Mouse (Mus musculus): ENCODE results near the gene Lsg1. TPM values are rescaled to one million over a fixed set of nuclear protein-coding genes. Genes with fewer than 3 reads are reported as not detected.

Lsg1 gene
- polyA plus RNA-seq, 1 experiment from 2014 or later, result 44.1 TPM

GRCm38 (mm10) chr16:30572239-30572638 lies 15.2 kb downstream of the Lsg1 start:
- Histone ChIP-seq H3K4me2 (no peak overlapping the region), H3K9me3 (replicated peaks) (no peaks in the 10 kb centered on the region), H3K27me3 (replicated peaks) (no peaks in the 10 kb centered on the region), H3K4me3 (replicated peaks) (no peak overlapping the region), H3K27ac (replicated peaks) (no peak overlapping the region), H3K4me1 (no peaks in the 10 kb centered on the region), H3K36me3 (peaks cover 88% of the 10 kb centered on the region), H3K9ac (replicated peaks) (no peak overlapping the region)
- 65% methylated on average over 4 of the region's 4 CpGs for WGBS
- no peak for ATAC-seq (ENCODE audit: low FRiP score)

- Histone ChIP-seq H3K36me3 (peaks cover 88% of the 10 kb centered on the region), H3K4me1 (no peaks in the 10 kb centered on the region), H3K9me3 (replicated peaks) (no peaks in the 10 kb centered on the region), H3K27ac (replicated peaks) (no peak overlapping the region), H3K4me3 (replicated peaks) (no peak overlapping the region), H3K9ac (replicated peaks) (no peak overlapping the region), H3K4me2 (no peak overlapping the region), H3K27me3 (replicated peaks) (no peaks in the 10 kb centered on the region)
- no peak for ATAC-seq (ENCODE audit: low FRiP score)
- 97% methylated on average over 5 of the region's 5 CpGs for WGBS
Observed at GRCm38 (mm10) chr16:30571378-30571777, 16.0 kb downstream of the Lsg1 start.

DNA sequence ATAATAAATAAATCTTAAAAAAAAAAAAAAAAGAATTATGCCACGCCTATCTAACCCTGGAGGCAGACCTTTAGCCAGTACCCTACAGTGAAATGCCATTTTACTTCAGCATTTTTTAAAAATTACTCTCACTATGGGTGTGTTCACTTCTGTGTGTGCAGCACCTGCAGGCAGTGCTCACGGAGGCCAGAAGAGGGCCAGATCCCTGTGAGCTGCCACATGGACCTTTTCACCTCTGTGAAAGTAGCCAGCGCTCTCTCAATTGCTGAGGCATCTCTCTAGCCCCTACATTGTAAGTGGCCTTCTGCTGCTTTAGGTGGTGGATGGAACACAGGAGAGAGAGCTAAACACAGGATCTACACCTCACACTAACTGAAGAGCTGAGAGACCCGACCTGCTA lies 17.2 kb downstream of the Lsg1 start:
- no peak overlapping the region for H3K27ac ChIP-seq (replicated peaks)
- no peak for ATAC-seq (ENCODE audit: low FRiP score)
- H3K9me3 ChIP-seq (replicated peaks), result no peaks in the 10 kb centered on the region
- H3K36me3 ChIP-seq, result peaks cover 82% of the 10 kb centered on the region
- H3K27me3 ChIP-seq (replicated peaks), result no peaks in the 10 kb centered on the region
- no peak overlapping the region for H3K4me2 ChIP-seq
- H3K4me3 ChIP-seq (replicated peaks), result no peak overlapping the region
- H3K4me1 ChIP-seq, result no peaks in the 10 kb centered on the region
- H3K9ac ChIP-seq (replicated peaks), result no peak overlapping the region
- 97% methylated on average over 4 of the region's 4 CpGs for WGBS

DNA sequence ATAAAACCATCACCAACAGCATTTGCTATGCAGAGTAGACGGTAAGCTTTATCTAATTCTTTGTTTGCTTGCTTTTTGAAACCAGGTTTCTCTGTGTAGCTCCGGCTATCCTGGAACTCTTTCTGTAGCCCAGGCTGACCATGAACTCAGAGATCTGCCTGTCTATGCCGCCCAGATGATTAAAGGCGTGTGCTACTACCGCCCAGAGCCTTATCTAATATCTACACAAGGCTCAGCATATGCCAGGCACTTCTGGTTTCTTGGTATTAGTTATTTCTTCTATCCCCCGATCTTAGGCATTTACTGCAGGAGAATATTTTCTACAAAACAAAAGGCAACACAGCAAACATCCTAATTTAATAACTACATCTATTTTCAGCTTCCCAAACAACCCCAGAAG lies 21.8 kb downstream of the Lsg1 start:
- 89% methylated on average over 6 of the region's 6 CpGs for WGBS
- no peak overlapping the region for H3K27ac ChIP-seq (replicated peaks)
- ATAC-seq (ENCODE audit: low FRiP score), result no peak

DNA sequence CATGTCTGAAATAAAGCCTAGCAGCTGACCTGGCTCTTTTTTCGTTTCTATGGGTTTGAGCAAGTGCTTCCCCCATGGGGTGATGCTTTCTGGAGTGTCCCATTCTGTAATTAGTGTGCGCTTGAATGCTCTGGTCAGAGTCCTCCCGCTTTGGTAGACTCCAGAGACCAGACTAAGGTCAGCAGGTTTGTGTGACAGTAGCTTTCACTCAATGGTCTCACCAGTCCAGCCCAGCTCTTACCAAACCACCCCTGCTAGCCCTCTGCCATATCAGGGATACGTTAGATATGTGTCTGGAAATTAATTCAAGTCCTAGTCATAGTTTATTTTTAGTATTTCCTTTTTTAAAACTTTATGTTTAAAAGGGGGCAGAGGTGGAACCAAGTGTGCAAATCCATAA lies 26.8 kb downstream of the Lsg1 start:
- H3K9ac ChIP-seq (replicated peaks), result no peak overlapping the region
- H3K27me3 ChIP-seq (replicated peaks), result no peaks in the 10 kb centered on the region
- H3K4me1 ChIP-seq, result no peaks in the 10 kb centered on the region
- H3K4me2 ChIP-seq, result no peak overlapping the region
- H3K9me3 ChIP-seq (replicated peaks), result no peaks in the 10 kb centered on the region
- H3K27ac ChIP-seq (replicated peaks), result no peak overlapping the region
- peaks cover 81% of the 10 kb centered on the region for H3K36me3 ChIP-seq
- H3K4me3 ChIP-seq (replicated peaks), result no peak overlapping the region
- ATAC-seq (ENCODE audit: low FRiP score), result no peak
- WGBS, result 93% methylated on average over 4 of the region's 4 CpGs

More for the DNA sequence above, 21.8 kb downstream of the Lsg1 start:
- H3K4me1 ChIP-seq, result no peaks in the 10 kb centered on the region
- H3K4me2 ChIP-seq, result no peak overlapping the region
- no peaks in the 10 kb centered on the region for H3K27me3 ChIP-seq (replicated peaks)
- no peak overlapping the region for H3K9ac ChIP-seq (replicated peaks)
- no peaks in the 10 kb centered on the region for H3K9me3 ChIP-seq (replicated peaks)
- H3K4me3 ChIP-seq (replicated peaks), result no peak overlapping the region
- H3K36me3 ChIP-seq, result peaks cover 86% of the 10 kb centered on the region

DNA sequence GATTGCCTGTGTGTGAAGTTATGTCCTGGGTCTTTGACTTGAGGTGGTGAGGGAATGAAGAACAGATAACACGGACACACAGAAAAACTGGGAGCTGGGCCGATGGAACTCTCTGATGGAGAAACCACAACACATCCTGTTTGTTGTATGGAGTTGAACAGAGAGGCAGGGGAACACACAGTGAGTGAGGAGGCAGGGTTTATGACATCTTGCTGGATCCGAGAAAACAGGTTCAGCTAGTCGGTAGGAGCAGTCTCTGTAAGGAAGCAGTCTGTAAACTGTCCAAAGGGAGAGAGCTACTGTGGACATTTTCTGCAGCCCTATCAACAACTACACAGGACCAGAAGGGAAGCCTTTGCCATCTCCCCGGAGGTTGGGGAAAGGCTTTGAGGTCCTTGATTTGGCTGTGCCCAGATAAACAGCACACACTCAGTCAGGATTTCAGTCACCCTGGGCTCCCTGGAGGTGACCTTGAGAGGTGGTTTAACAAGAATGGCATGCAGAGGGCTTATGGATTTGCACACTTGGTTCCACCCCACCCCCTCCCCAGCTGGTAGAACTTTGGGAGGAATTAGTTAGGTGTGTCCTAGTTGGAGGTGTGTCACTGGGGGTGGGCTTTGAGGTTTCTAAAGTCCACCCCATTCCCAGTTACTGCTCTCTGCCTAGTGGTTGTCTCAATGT lies 27.9 kb downstream of the Lsg1 start:
- Histone ChIP-seq H3K4me3 (replicated peaks) (no peak overlapping the region), H3K27me3 (replicated peaks) (no peaks in the 10 kb centered on the region), H3K9me3 (replicated peaks) (peaks cover 6% of the 10 kb centered on the region), H3K4me2 (no peak overlapping the region), H3K4me1 (no peaks in the 10 kb centered on the region), H3K36me3 (peaks cover 75% of the 10 kb centered on the region), H3K27ac (replicated peaks) (no peak overlapping the region), H3K9ac (replicated peaks) (no peak overlapping the region)
- 95% methylated on average over 5 of the region's 5 CpGs for WGBS
- no peak for ATAC-seq (ENCODE audit: low FRiP score)

GRCm38 (mm10) chr16:30554109-30554508 lies 33.3 kb downstream of the Lsg1 start:
- WGBS, result 96% methylated on average over 8 of the region's 8 CpGs
- ATAC-seq (ENCODE audit: low FRiP score), result no peak
- H3K9ac ChIP-seq (replicated peaks), result no peak overlapping the region

GRCm38 (mm10) chr16:30552621-30553338 lies 34.6 kb downstream of the Lsg1 start:
- Histone ChIP-seq H3K36me3 (peaks cover 15% of the 10 kb centered on the region), H3K27ac (replicated peaks) (peak overlapping the region; percentile 75), H3K4me3 (replicated peaks) (no peak overlapping the region), H3K9me3 (replicated peaks) (peaks cover 6% of the 10 kb centered on the region), H3K9ac (replicated peaks) (no peak overlapping the region), H3K27me3 (replicated peaks) (no peaks in the 10 kb centered on the region), H3K4me1 (peaks cover 29% of the 10 kb centered on the region), H3K4me2 (no peak overlapping the region)
- 32% methylated on average over 11 of the region's 11 CpGs for WGBS
- ATAC-seq (ENCODE audit: low FRiP score), result peak; percentile 20

More at GRCm38 (mm10) chr16:30554109-30554508, 33.3 kb downstream of the Lsg1 start:
- H3K9me3 ChIP-seq (replicated peaks), result peaks cover 6% of the 10 kb centered on the region
- H3K27me3 ChIP-seq (replicated peaks), result no peaks in the 10 kb centered on the region
- H3K36me3 ChIP-seq, result peaks cover 25% of the 10 kb centered on the region
- no peak overlapping the region for H3K4me3 ChIP-seq (replicated peaks)
- H3K4me2 ChIP-seq, result no peak overlapping the region
- peaks cover 16% of the 10 kb centered on the region for H3K4me1 ChIP-seq
- H3K27ac ChIP-seq (replicated peaks), result no peak overlapping the region

DNA sequence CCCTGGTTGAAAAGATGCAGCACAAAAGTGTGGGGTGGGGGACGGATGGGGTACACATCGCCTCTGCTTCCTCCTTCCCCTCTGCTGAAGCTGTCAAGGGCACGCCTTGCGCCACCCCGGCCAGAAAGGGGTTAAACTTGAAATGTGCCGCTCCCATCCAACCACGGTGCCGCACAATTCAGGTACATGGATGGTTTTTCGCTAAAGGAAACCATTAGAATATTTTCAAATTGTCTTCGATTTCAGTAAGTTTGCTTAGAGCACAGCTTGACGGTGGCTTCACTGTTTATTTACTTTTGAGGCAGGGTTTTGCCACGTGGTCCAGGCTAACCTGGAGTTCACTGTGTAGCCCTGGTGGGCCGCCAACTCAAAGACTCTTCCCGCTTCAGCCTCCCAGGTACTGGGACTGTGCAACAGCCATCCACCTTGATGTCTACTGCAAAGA lies 36.6 kb downstream of the Lsg1 start, which contains the start of gene Tmem44:
Gene Tmem44, minus strand, starts transcription at position 95 of the 445 bp plus-strand sequence.
- 5% methylated on average over 14 of the region's 14 CpGs for WGBS
- Histone ChIP-seq H3K9ac (replicated peaks) (peak within 1 kb of the TSS; percentile 78), H3K36me3 (peaks cover 17% of the 10 kb centered on the region), H3K9me3 (replicated peaks) (peaks cover 6% of the 10 kb centered on the region), H3K4me1 (peaks cover 31% of the 10 kb centered on the region), H3K4me2 (peak within 1 kb of the TSS; percentile 79), H3K27ac (replicated peaks) (peak within 1 kb of the TSS; percentile 90), H3K4me3 (replicated peaks) (peak within 1 kb of the TSS; percentile 76), H3K27me3 (replicated peaks) (no peaks in the 10 kb centered on the region)
- ATAC-seq (ENCODE audit: low FRiP score), result peak; percentile 64

DNA sequence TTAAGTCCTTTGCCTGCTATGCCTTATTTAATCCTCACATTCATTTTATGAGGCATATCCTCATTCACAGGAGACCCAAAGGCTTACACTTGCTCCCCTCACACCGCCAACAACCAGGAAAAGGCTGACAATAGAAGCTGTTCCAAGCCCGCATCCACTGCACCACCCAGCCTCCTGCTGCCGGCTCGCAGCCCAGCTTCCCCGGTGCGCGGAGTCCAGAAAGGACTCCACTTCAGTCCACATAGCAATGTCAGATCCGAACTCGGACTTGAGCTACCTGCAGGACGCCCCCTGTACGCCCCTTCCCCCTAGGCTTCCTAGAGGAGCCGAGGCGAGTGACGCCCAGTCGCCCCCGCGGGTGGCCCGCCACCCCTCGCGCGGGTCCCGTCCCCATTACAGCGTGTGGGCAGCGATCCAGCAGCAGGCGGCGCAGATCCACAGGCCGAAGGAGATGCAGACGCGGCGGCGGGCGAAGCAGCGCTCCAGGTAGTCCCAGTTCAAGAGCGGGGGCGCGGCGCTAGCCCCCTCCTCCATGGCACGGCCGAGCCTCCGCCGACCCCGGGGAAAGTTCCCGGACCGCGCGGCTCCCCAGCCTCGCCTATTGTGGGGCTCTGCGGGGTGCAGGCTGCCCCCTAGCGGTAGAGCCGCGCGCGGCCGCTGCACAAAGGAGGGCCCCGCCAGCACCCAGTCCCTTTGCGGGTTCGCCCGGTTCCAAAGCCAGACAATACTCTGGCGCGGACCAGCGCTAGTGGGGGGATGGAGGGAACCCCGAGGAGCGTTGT lies 37.2 kb downstream of the Lsg1 start:
- no peaks in the 10 kb centered on the region for H3K27me3 ChIP-seq (replicated peaks)
- peaks cover 18% of the 10 kb centered on the region for H3K36me3 ChIP-seq
- peak overlapping the region; percentile 76 for H3K4me3 ChIP-seq (replicated peaks)
- peak overlapping the region; percentile 79 for H3K4me2 ChIP-seq
- H3K27ac ChIP-seq (replicated peaks), result peak overlapping the region; percentile 90
- peaks cover 4% of the 10 kb centered on the region for H3K9me3 ChIP-seq (replicated peaks)
- peak overlapping the region; percentile 78 for H3K9ac ChIP-seq (replicated peaks)
- under 1% methylated on average over 61 of the region's 63 CpGs for WGBS
- peak; percentile 91 for ATAC-seq (ENCODE audit: low FRiP score)
- peaks cover 31% of the 10 kb centered on the region for H3K4me1 ChIP-seq

DNA sequence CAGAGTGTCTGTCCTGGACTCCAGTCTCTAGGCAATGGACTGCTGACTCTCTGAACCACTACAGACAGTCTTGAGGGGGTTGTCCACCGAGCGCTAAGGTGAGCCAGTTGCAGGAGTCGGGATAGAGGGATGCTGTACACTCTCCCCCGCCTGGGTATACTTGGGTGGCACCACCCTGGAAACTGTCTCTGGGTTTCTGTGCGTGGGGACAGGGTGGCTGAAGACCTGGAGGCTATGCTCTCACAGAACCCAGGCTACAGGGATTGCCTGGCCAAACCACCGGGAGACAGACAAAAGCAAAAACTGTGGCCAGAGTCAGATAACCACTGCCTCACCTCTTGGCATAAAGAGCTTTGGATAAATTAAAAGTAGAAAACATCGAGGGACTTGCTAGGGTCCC lies 37.9 kb downstream of the Lsg1 start:
- WGBS, result 71% methylated on average over 7 of the region's 7 CpGs
- no peak for ATAC-seq (ENCODE audit: low FRiP score)
- H3K27me3 ChIP-seq (replicated peaks), result no peaks in the 10 kb centered on the region
- H3K27ac ChIP-seq (replicated peaks), result peak overlapping the region; percentile 90
- peaks cover 24% of the 10 kb centered on the region for H3K36me3 ChIP-seq
- peak overlapping the region; percentile 78 for H3K9ac ChIP-seq (replicated peaks)
- peak overlapping the region; percentile 76 for H3K4me3 ChIP-seq (replicated peaks)
- peak overlapping the region; percentile 79 for H3K4me2 ChIP-seq
- H3K4me1 ChIP-seq, result peaks cover 31% of the 10 kb centered on the region
- no peaks in the 10 kb centered on the region for H3K9me3 ChIP-seq (replicated peaks)
